Mouse (Mus musculus) testis, adult 2 months (tissue): ENCODE results near the gene Rnf187. TPM values are rescaled to one million over a fixed set of nuclear protein-coding genes. Genes with fewer than 3 reads are reported as not detected.

ENCODE experiments used
- H3K27ac ChIP-seq: fragments of 200-500 bp; 2 replicates; pipeline ENCODE4 v1.5.1; 2012; ENCODE audit warnings: low read depth, low read length; ENCODE audit not compliant: control insufficient read depth, insufficient read depth
- H3K27me3 ChIP-seq: fragments of 200-500 bp; 2 replicates; pipeline ENCODE4 v1.6.1; 2012; ENCODE audit warnings: mild to moderate bottlenecking, low read length, moderate library complexity; ENCODE audit not compliant: control insufficient read depth, insufficient read depth
- H3K36me3 ChIP-seq: fragments of 200-500 bp; 2 replicates; pipeline ENCODE4 v1.6.1; 2012; ENCODE audit warnings: mild to moderate bottlenecking, low read length; ENCODE audit not compliant: control insufficient read depth, insufficient read depth
- H3K4me1 ChIP-seq: fragments of 200-500 bp; 2 replicates; pipeline ENCODE4 v1.6.1; 2012; ENCODE audit warnings: low read length; ENCODE audit not compliant: control insufficient read depth, insufficient read depth
- H3K4me3 ChIP-seq: fragments of 200-500 bp; 2 replicates; pipeline ENCODE4 v1.5.1; 2012; ENCODE audit warnings: low read depth, mild to moderate bottlenecking, low read length, moderate library complexity, mixed read lengths; ENCODE audit not compliant: control insufficient read depth
- CTCF ChIP-seq: fragments of 200-500 bp; IDR thresholded peaks from 2 replicates; pipeline ENCODE4 v1.5.1; 2012; ENCODE audit warnings: low read depth, mild to moderate bottlenecking, inconsistent platforms, low read length, moderate library complexity; ENCODE audit not compliant: control insufficient read depth, insufficient read depth, insufficient replicate concordance
- POLR2A ChIP-seq: fragments of 200-500 bp; IDR thresholded peaks from 2 replicates; pipeline ENCODE4 v1.6.1; 2012; ENCODE audit warnings: low read depth, mild to moderate bottlenecking, inconsistent platforms, low read length, moderate library complexity; ENCODE audit not compliant: control insufficient read depth
- polyA plus RNA-seq: library from polyadenylated mRNA; depleted of rRNA; stranded (reverse); fragments of >200 nt; gene quantifications from 2 replicates; pipeline ENCODE4 v1.2.3, GENCODE M21; 2012

Gene Rnf187
- polyA plus RNA-seq, 1 experiment, result 215 TPM

GRCm38 (mm10) chr11:58974414-58974813 lies 35.7 kb upstream of the Rnf187 start:
- Histone ChIP-seq H3K4me3 (peak overlapping the region; percentile 87), H3K36me3 (no peaks in the 10 kb centered on the region), H3K27ac (peak overlapping the region; percentile 98), H3K4me1 (peaks cover 15% of the 10 kb centered on the region), H3K27me3 (no peaks in the 10 kb centered on the region)
- TF ChIP-seq POLR2A (peak; percentile 68; the same call in 1 of the 2 replicates), CTCF (no peak)

GRCm38 (mm10) chr11:58971796-58972195 lies 33.1 kb upstream of the Rnf187 start:
- H3K27me3 ChIP-seq, result no peaks in the 10 kb centered on the region
- no peak overlapping the region for H3K4me3 ChIP-seq
- peaks cover 8% of the 10 kb centered on the region for H3K4me1 ChIP-seq
- TF ChIP-seq CTCF (no peak), POLR2A (no peak)
- no peaks in the 10 kb centered on the region for H3K36me3 ChIP-seq
- H3K27ac ChIP-seq, result no peak overlapping the region

GRCm38 (mm10) chr11:58970831-58971530 lies 32.3 kb upstream of the Rnf187 start:
- peaks cover 8% of the 10 kb centered on the region for H3K4me1 ChIP-seq
- no peaks in the 10 kb centered on the region for H3K36me3 ChIP-seq
- H3K27me3 ChIP-seq, result no peaks in the 10 kb centered on the region
- H3K27ac ChIP-seq, result no peak overlapping the region
- TF ChIP-seq CTCF (no peak), POLR2A (no peak)
- H3K4me3 ChIP-seq, result no peak overlapping the region

GRCm38 (mm10) chr11:58969659-58970058 lies 30.9 kb upstream of the Rnf187 start:
- TF ChIP-seq CTCF, result no peak
- no peak for TF ChIP-seq POLR2A
- H3K4me3 ChIP-seq, result no peak overlapping the region
- no peak overlapping the region for H3K27ac ChIP-seq
- no peaks in the 10 kb centered on the region for H3K36me3 ChIP-seq
- H3K4me1 ChIP-seq, result peaks cover 8% of the 10 kb centered on the region
- no peaks in the 10 kb centered on the region for H3K27me3 ChIP-seq

- peaks cover 7% of the 10 kb centered on the region for H3K4me1 ChIP-seq
- no peaks in the 10 kb centered on the region for H3K27me3 ChIP-seq
- H3K36me3 ChIP-seq, result no peaks in the 10 kb centered on the region
- no peak overlapping the region for H3K27ac ChIP-seq
- TF ChIP-seq POLR2A, result no peak
- no peak for TF ChIP-seq CTCF
- no peak overlapping the region for H3K4me3 ChIP-seq
Observed at GRCm38 (mm10) chr11:58969027-58969426, 30.3 kb upstream of the Rnf187 start.

- Histone ChIP-seq H3K27ac (no peak overlapping the region), H3K4me1 (peaks cover 4% of the 10 kb centered on the region), H3K4me3 (no peak overlapping the region), H3K36me3 (no peaks in the 10 kb centered on the region), H3K27me3 (no peaks in the 10 kb centered on the region)
- TF ChIP-seq POLR2A (no peak), CTCF (no peak)
Observed at GRCm38 (mm10) chr11:58968551-58968950, 29.8 kb upstream of the Rnf187 start.

GRCm38 (mm10) chr11:58967346-58967745 lies 28.6 kb upstream of the Rnf187 start:
- peaks cover 6% of the 10 kb centered on the region for H3K4me1 ChIP-seq
- H3K36me3 ChIP-seq, result no peaks in the 10 kb centered on the region
- no peak overlapping the region for H3K4me3 ChIP-seq
- H3K27ac ChIP-seq, result no peak overlapping the region
- no peaks in the 10 kb centered on the region for H3K27me3 ChIP-seq
- TF ChIP-seq POLR2A, result no peak
- TF ChIP-seq CTCF, result no peak
